Mouse (Mus musculus) R1 (cell line): ENCODE results near the gene Ang.
A peak's percentile ranks its signal among the peaks of the same experiment; 100 is the strongest.

ENCODE experiments used
- DNase-seq: peaks from one replicate; pipeline ENCODE4 v3.0.0-alpha.2; 2018; ENCODE audit warnings: low read depth, low spot score

The Ang gene

GRCm38 (mm10) chr14:51090921-51091900 lies at the start of gene Ang, which contains the start of gene Rnase4:
TSS of gene Ang (plus strand) at chr14:51091150.
TSS of gene Rnase4 (plus strand) at chr14:51091077.
- peak; percentile 93 for DNase-seq

GRCm38 (mm10) chr14:51041769-51042168 lies 49.2 kb upstream of the Ang start, which contains the start of gene Rnase9:
TSS of gene Rnase9 (minus strand) at chr14:51041869.
- no peak for DNase-seq

- no peak for DNase-seq
Measured at GRCm38 (mm10) chr14:51047846-51048245, 43.1 kb upstream of the Ang start.

- DNase-seq: no peak
Measured at GRCm38 (mm10) chr14:51050063-51050462, 40.9 kb upstream of the Ang start, which contains the start of gene Rnase11. TSS of gene Rnase11 (minus strand) at chr14:51050163.

- DNase-seq: no peak
Measured at GRCm38 (mm10) chr14:51051941-51052340, 39.0 kb upstream of the Ang start.

- no peak for DNase-seq
Measured at GRCm38 (mm10) chr14:51053176-51053575, 37.8 kb upstream of the Ang start.

- DNase-seq: peak; percentile 36
Measured at GRCm38 (mm10) chr14:51054243-51055237, 36.4 kb upstream of the Ang start.

GRCm38 (mm10) chr14:51057401-51057831 lies 33.5 kb upstream of the Ang start, which contains the start of gene Rnase12:
TSS of gene Rnase12 (minus strand) at chr14:51057661.
- no peak for DNase-seq

- no peak for DNase-seq
Measured at GRCm38 (mm10) chr14:51060761-51061160, 30.2 kb upstream of the Ang start.

GRCm38 (mm10) chr14:51068956-51069355 lies 22.0 kb upstream of the Ang start:
- DNase-seq: no peak

- DNase-seq: peak; percentile 95
Measured at GRCm38 (mm10) chr14:51069617-51070016, 21.3 kb upstream of the Ang start.

- no peak for DNase-seq
Measured at GRCm38 (mm10) chr14:51074335-51074734, 16.6 kb upstream of the Ang start, which contains the start of gene Olfr750. TSS of gene Olfr750 (minus strand) at chr14:51074435.

GRCm38 (mm10) chr14:51079180-51079579 lies 11.8 kb upstream of the Ang start:
- no peak for DNase-seq

GRCm38 (mm10) chr14:51081035-51081434 lies 9.9 kb upstream of the Ang start:
- DNase-seq: no peak

GRCm38 (mm10) chr14:51082599-51083581 lies 8.1 kb upstream of the Ang start:
- DNase-seq: peak; percentile 89

- DNase-seq: no peak
Measured at GRCm38 (mm10) chr14:51083805-51084204, 7.1 kb upstream of the Ang start.

- no peak for DNase-seq
Measured at GRCm38 (mm10) chr14:51085086-51085485, 5.9 kb upstream of the Ang start.

GRCm38 (mm10) chr14:51085911-51086310 lies 5.0 kb upstream of the Ang start:
- DNase-seq: no peak

GRCm38 (mm10) chr14:51087762-51088161 lies 3.2 kb upstream of the Ang start:
- DNase-seq: no peak
